Mouse (Mus musculus) myocyte (in vitro differentiated cells): ENCODE data around the gene Prkn. TPM values are rescaled to one million over a fixed set of nuclear protein-coding genes. Genes with fewer than 3 reads are reported as not detected.

Experiments
- H3K27me3 ChIP-seq: one replicate; pipeline ENCODE4 v1.6.1; 2011; ENCODE audit not compliant: control insufficient read depth, insufficient read depth, insufficient read length
- H3K36me3 ChIP-seq: one replicate; pipeline ENCODE4 v1.6.1; 2011; ENCODE audit not compliant: control insufficient read depth, insufficient read depth
- H3K4me2 ChIP-seq: one replicate; pipeline ENCODE4 v1.6.1; 2011; ENCODE audit warnings: low read depth, control low read depth
- H3K4me3 ChIP-seq: one replicate; pipeline ENCODE4 v1.5.1; 2011; ENCODE audit warnings: mild to moderate bottlenecking, control low read depth, moderate library complexity
- H3K79me2 ChIP-seq: one replicate; pipeline ENCODE4 v1.6.1; 2011; ENCODE audit not compliant: control insufficient read depth, insufficient read depth
- H3ac ChIP-seq: one replicate; pipeline ENCODE4 v1.6.1; 2011; ENCODE audit not compliant: control insufficient read depth, insufficient read length
- CEBPB ChIP-seq: IDR thresholded peaks from 2 replicates; pipeline ENCODE4 v1.6.1; 2011; ENCODE audit warnings: mild to moderate bottlenecking, moderate library complexity; ENCODE audit not compliant: poor library complexity, insufficient read depth, severe bottlenecking
- E2F4 ChIP-seq: IDR thresholded peaks from one replicate; pipeline ENCODE4 v1.6.1; 2011; ENCODE audit warnings: mild to moderate bottlenecking, control low read depth, moderate library complexity; ENCODE audit not compliant: insufficient read depth
- MAX ChIP-seq: IDR thresholded peaks from one replicate; pipeline ENCODE4 v1.6.1; 2011; ENCODE audit warnings: low read depth, mild to moderate bottlenecking, control low read depth
- MYOD1 ChIP-seq, 3 experiments: IDR thresholded peaks; one replicate each; pipeline ENCODE4 v1.6.1; 2011; ENCODE audit warnings: control low read depth in 2 of 3, low read depth in 2 of 3, mild to moderate bottlenecking in 2 of 3, moderate library complexity in 1 of 3; ENCODE audit not compliant: insufficient read length in 2 of 3, control insufficient read depth in 1 of 3
- MYOG ChIP-seq, 3 experiments: IDR thresholded peaks; one replicate each; pipeline ENCODE4 v1.6.1; 2011; ENCODE audit warnings: control low read depth in 2 of 3, low read depth in 2 of 3, mild to moderate bottlenecking in 2 of 3; ENCODE audit not compliant: insufficient read length in 2 of 3, control insufficient read depth in 1 of 3, insufficient read depth in 1 of 3
- POLR2A ChIP-seq: IDR thresholded peaks from one replicate; pipeline ENCODE4 v1.6.1; 2011; ENCODE audit warnings: low read depth, mild to moderate bottlenecking, control low read depth, moderate library complexity; ENCODE audit not compliant: insufficient read length
- POLR2AphosphoS2 ChIP-seq: IDR thresholded peaks from one replicate; pipeline ENCODE4 v1.6.1; 2011; ENCODE audit warnings: low read depth, control low read depth; ENCODE audit not compliant: insufficient read length
- REST ChIP-seq: IDR thresholded peaks from one replicate; pipeline ENCODE4 v1.6.1; 2011; ENCODE audit warnings: mild to moderate bottlenecking, control low read depth, moderate library complexity; ENCODE audit not compliant: insufficient read depth, insufficient read length
- SRF ChIP-seq: IDR thresholded peaks from one replicate; pipeline ENCODE4 v1.6.1; 2011; ENCODE audit warnings: low read depth; ENCODE audit not compliant: control insufficient read depth, insufficient read length
- TCF12 ChIP-seq: IDR thresholded peaks from one replicate; pipeline ENCODE4 v1.6.1; 2011; ENCODE audit warnings: mild to moderate bottlenecking, control low read depth; ENCODE audit not compliant: poor library complexity, insufficient read depth, severe bottlenecking
- TCF3 ChIP-seq: IDR thresholded peaks from one replicate; pipeline ENCODE4 v1.6.1; 2011; ENCODE audit warnings: low read depth, control low read depth; ENCODE audit not compliant: insufficient read length
- USF1 ChIP-seq: IDR thresholded peaks from one replicate; pipeline ENCODE4 v1.6.1; 2011; ENCODE audit warnings: low read depth, mild to moderate bottlenecking, control low read depth, moderate library complexity
- polyA plus RNA-seq: library from polyadenylated mRNA; unstranded; fragments of >200 nt; fragmentation: generic; extraction: Trizol; gene quantifications from one replicate; pipeline ENCODE4 v1.2.1, GENCODE M21; 2012; ENCODE audit warnings: missing spikeins

Prkn gene
- polyA plus RNA-seq, 1 experiment = 0.26 TPM

DNA sequence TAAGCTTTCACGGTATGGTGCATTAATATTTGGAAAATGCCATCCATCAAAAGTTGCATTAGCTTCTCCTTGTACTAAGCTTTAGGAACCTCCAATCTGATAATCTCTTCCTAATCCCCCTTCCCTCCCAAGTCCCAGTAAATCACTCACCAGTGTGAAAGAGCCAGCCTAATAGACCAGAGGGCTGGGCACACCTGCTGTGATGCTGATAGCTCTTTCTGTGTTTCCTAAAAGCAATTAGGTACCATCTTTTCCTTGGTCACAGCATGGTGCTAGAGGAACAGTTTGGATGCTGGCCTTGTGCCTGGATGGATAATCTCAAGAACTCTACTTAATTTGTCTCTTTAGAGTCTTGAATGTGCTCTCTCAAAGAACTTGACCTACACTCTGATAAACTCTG is 287.0 kb downstream of the Prkn start:
- no peak overlapping the region for H3K4me3 ChIP-seq
- no peaks in the 10 kb centered on the region for H3K27me3 ChIP-seq
- no peak overlapping the region for H3K4me2 ChIP-seq
- H3K79me2 ChIP-seq = no peaks in the 10 kb centered on the region
- no peaks in the 10 kb centered on the region for H3K36me3 ChIP-seq
- TF ChIP-seq MYOD1 (IDR thresholded peaks at IDR 0.05; ENCODE audit: control insufficient read depth in 1 of 3, insufficient read length in 2 of 3, low read depth in 2 of 3) = no peak
- no peak for TF ChIP-seq POLR2AphosphoS2
- TF ChIP-seq MYOG (IDR thresholded peaks at IDR 0.05; ENCODE audit: control insufficient read depth in 1 of 3, insufficient read depth in 1 of 3, insufficient read length in 2 of 3, low read depth in 2 of 3) = no peak
- TF ChIP-seq REST = no peak
- no peak for TF ChIP-seq TCF12
- no peak for TF ChIP-seq E2F4
- TF ChIP-seq MAX = no peak
- no peak for TF ChIP-seq POLR2A
- TF ChIP-seq SRF = no peak
- no peak for TF ChIP-seq TCF3
- TF ChIP-seq CEBPB = no peak
- TF ChIP-seq USF1 = no peak
- H3ac ChIP-seq = no peak overlapping the region

DNA sequence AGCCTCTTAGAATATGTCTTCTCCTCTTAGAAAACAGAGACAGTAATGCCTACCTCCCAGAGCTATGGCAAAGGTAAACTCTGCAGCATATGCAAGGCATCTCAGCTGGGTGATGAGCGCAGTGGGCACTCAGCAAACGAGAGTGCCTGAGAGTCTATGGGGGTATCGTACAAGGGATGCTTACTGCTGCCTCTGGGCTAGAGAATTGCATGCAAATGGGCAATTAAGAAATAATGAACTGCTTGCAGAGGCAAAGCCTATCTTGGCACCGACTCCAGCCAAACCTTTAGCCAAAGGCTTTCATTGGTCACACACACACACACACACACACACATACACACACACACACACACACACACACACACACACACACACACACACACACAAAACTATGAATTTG is 290.7 kb downstream of the Prkn start:
- H3ac ChIP-seq = no peak overlapping the region
- no peak overlapping the region for H3K4me3 ChIP-seq
- TF ChIP-seq E2F4 (no peak), USF1 (no peak), CEBPB (no peak), TCF12 (no peak), MYOG (IDR thresholded peaks at IDR 0.05; ENCODE audit: control insufficient read depth in 1 of 3, insufficient read depth in 1 of 3, insufficient read length in 2 of 3, low read depth in 2 of 3) (no peak), POLR2A (no peak), POLR2AphosphoS2 (no peak), SRF (no peak), MYOD1 (IDR thresholded peaks at IDR 0.05; ENCODE audit: control insufficient read depth in 1 of 3, insufficient read length in 2 of 3, low read depth in 2 of 3) (no peak), REST (no peak), MAX (no peak), TCF3 (no peak)
- H3K36me3 ChIP-seq = no peaks in the 10 kb centered on the region
- H3K27me3 ChIP-seq = no peaks in the 10 kb centered on the region
- no peak overlapping the region for H3K4me2 ChIP-seq
- H3K79me2 ChIP-seq = no peaks in the 10 kb centered on the region

DNA sequence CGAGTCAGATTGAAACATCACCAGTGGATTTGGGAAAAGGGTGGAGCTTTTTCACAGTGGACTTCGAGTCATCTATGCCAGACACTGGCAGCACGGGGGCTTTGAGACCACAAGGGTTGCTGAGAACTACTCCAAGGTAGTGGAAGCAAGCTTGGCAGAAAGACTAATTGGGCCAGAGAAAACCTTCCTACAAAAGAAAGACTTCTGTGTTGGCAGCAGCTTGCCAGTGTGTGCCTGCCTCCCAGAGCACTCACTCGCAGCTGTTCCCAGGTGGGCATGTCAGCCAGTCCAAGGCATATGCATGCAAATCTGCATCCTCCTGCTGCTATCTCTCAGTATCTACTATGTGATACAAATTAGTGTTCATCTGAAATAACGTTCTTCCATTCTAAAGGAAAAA is 302.1 kb downstream of the Prkn start:
- H3K27me3 ChIP-seq = no peaks in the 10 kb centered on the region
- no peak overlapping the region for H3K4me2 ChIP-seq
- no peak overlapping the region for H3K4me3 ChIP-seq
- no peak overlapping the region for H3ac ChIP-seq
- no peaks in the 10 kb centered on the region for H3K36me3 ChIP-seq
- TF ChIP-seq POLR2AphosphoS2 = no peak
- TF ChIP-seq TCF3 = no peak
- no peak for TF ChIP-seq REST
- TF ChIP-seq MYOG (IDR thresholded peaks at IDR 0.05; ENCODE audit: control insufficient read depth in 1 of 3, insufficient read depth in 1 of 3, insufficient read length in 2 of 3, low read depth in 2 of 3) = no peak
- no peak for TF ChIP-seq E2F4
- TF ChIP-seq SRF = no peak
- TF ChIP-seq POLR2A = no peak
- no peak for TF ChIP-seq MAX
- no peak for TF ChIP-seq USF1
- TF ChIP-seq CEBPB = no peak
- TF ChIP-seq MYOD1 (IDR thresholded peaks at IDR 0.05; ENCODE audit: control insufficient read depth in 1 of 3, insufficient read length in 2 of 3, low read depth in 2 of 3) = no peak
- TF ChIP-seq TCF12 = no peak
- H3K79me2 ChIP-seq = no peaks in the 10 kb centered on the region

DNA sequence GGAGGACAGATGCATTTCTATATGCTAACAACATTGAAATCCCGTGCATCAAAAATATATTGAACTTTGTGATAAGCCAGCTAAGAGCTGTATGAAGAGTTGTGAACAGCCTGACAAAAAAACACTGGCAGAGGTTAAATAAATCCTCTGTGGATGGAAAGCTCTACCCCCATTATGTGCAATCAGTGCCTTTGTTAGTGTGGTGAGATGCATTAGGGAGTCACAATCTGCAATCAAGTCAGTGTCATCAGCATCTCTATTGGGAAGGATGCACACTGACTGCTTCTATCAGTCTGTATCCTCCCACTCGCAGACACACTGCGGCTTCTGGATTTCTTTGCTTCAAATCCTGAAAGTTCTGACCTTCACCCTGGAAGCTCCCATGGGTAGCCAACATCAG is 315.9 kb downstream of the Prkn start:
- no peak overlapping the region for H3ac ChIP-seq
- no peaks in the 10 kb centered on the region for H3K79me2 ChIP-seq
- H3K4me3 ChIP-seq = no peak overlapping the region
- H3K36me3 ChIP-seq = no peaks in the 10 kb centered on the region
- no peak for TF ChIP-seq POLR2A
- no peak for TF ChIP-seq MAX
- no peak for TF ChIP-seq SRF
- TF ChIP-seq MYOD1 (IDR thresholded peaks at IDR 0.05; ENCODE audit: control insufficient read depth in 1 of 3, insufficient read length in 2 of 3, low read depth in 2 of 3) = no peak
- no peak for TF ChIP-seq E2F4
- TF ChIP-seq USF1 = no peak
- no peak for TF ChIP-seq MYOG (IDR thresholded peaks at IDR 0.05; ENCODE audit: control insufficient read depth in 1 of 3, insufficient read depth in 1 of 3, insufficient read length in 2 of 3, low read depth in 2 of 3)
- TF ChIP-seq TCF12 = no peak
- no peak for TF ChIP-seq POLR2AphosphoS2
- no peak for TF ChIP-seq CEBPB
- TF ChIP-seq TCF3 = no peak
- TF ChIP-seq REST = no peak
- H3K27me3 ChIP-seq = no peaks in the 10 kb centered on the region
- no peak overlapping the region for H3K4me2 ChIP-seq

DNA sequence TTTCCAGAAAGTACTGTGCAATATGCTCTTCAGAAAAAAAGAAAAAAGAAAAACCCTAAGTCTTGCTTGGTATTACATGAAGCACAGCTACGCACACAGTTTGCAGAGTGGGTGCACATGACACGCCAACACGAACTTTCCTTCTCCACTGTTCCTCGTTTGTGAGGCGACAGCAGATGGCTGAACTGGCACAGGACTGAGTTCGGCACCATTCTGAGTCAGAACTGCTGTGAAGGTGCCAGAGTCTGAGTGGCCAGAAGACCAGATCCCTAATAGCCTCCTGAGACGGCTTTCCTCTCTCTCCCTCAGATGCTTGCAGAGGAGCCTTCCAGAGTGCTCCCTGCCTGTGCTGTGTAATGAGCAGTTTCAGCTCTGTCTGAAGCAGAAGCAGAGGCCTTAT is 317.4 kb downstream of the Prkn start:
- Histone ChIP-seq H3ac (no peak overlapping the region), H3K36me3 (no peaks in the 10 kb centered on the region), H3K4me2 (no peak overlapping the region), H3K27me3 (no peaks in the 10 kb centered on the region), H3K79me2 (no peaks in the 10 kb centered on the region), H3K4me3 (no peak overlapping the region)
- TF ChIP-seq POLR2AphosphoS2 = no peak
- TF ChIP-seq REST = no peak
- TF ChIP-seq CEBPB = no peak
- TF ChIP-seq TCF12 = no peak
- TF ChIP-seq SRF = no peak
- no peak for TF ChIP-seq POLR2A
- TF ChIP-seq TCF3 = no peak
- TF ChIP-seq MYOD1 (IDR thresholded peaks at IDR 0.05; ENCODE audit: control insufficient read depth in 1 of 3, insufficient read length in 2 of 3, low read depth in 2 of 3) = no peak
